Mouse (Mus musculus) cerebellum, adult 2 months (tissue): ENCODE results near the gene Pfdn5.

Experiments
- CTCF ChIP-seq: fragments of 200-500 bp; IDR thresholded peaks from 2 replicates; pipeline ENCODE4 v1.5.1; 2011; ENCODE audit warnings: low read depth, mild to moderate bottlenecking, control low read depth, low read length, moderate library complexity, borderline replicate concordance; ENCODE audit not compliant: insufficient read depth
- POLR2A ChIP-seq: fragments of 200-500 bp; IDR thresholded peaks from 2 replicates; pipeline ENCODE4 v1.6.1; 2011; ENCODE audit warnings: low read length, control low read depth, borderline replicate concordance; ENCODE audit not compliant: insufficient read depth

DNA sequence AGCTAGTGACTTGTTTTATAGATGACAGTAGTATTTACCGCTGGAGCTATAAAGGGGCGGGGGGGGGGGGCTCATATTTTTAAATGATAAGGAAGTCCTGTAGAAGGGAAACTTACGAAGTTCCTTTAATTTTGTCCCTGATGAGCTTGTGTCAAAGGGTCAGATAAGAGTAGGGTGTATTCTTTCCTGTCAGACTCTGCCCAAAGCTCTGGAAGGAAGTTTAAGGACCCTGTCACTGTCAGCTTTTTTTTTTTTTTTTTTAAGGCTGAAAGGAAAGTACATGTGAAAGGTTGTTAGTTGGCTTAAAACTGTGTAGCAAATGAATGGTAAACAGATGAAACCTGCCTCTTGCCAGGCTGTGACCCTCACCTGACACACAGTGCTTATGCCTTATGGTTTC lies 42.3 kb upstream of the Pfdn5 start:
- TF ChIP-seq CTCF (no peak), POLR2A (no peak)
